Mouse (Mus musculus): ENCODE data around the gene Slco2a1.

DNA sequence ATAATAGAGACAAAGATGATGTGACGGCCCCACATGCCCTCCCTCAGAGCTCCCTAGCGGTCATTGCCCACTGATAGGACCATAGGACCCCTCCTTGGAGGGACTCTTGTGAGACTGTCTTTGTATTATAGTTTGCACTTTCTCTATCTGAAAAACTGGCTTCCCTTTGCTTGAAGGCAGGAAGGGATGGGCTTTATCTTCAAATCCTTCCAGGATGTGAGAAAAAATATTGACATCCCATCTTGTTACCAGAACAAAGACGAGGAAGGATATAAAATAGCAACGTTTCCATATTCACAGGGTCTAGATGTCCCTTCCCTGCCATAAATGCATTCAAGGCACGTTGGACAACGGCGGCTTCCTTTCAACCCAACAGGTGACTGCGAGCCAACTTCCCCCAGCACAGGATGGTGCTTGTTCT is 48.5 kb downstream of the Slco2a1 start:
- TF ChIP-seq CTCF (IDR thresholded peaks at IDR 0.05; ENCODE audit: insufficient read depth, low read depth, low read length) (no peak), POLR2A (IDR thresholded peaks at IDR 0.05; ENCODE audit: insufficient read depth, low read depth, low read length) (no peak)
